Mouse (Mus musculus): ENCODE data around the gene Nap1l1. TPM values are rescaled to one million over a fixed set of nuclear protein-coding genes. Genes with fewer than 3 reads are reported as not detected.

Gene Nap1l1
- 561 and 1,050 TPM in 2 replicates for polyA plus RNA-seq (2012; rRNA removed)

DNA sequence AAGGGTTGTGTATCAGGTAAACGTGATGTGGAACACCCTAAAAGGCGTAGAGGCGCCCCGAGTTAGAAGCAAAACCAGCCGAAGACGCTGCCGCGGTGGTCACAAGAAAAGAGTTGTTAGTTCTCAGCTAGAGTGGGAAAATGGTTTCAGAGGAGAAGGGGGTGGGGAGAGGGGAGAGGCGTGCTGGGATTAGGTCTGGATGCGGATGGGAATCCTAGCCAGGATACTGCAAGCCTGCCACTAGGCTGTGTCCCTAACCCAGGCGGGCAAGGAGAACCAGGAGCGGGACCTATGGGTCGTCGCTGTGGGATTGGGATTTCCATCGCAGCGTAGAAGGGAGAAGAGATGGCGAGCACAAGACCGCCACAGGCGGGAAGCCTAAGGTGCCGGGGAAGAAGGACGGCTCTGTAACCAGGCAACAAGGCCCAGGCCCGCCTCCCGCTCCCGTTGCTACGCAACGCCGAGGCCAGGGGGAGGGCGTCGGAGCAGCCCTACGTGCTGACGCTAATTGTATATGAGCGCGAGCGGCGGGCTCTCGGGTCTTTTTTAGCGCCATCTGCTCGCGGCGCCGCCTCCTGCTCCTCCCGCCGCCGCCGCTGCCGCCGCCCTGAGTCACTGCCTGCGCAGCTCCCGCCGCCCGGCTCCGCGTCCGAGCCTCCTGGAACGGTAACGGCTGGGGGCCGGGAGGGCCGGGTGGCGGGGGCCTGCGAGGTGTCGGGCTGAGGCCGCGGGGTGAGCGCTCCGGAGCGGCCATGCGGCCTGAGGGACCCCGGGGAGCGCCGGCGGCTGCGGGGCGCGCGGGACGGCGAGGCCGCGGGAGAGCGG lies at the start of gene Nap1l1:
Nap1l1 (plus strand) TSS at position 538 of the 825 bp plus-strand sequence.

DNA sequence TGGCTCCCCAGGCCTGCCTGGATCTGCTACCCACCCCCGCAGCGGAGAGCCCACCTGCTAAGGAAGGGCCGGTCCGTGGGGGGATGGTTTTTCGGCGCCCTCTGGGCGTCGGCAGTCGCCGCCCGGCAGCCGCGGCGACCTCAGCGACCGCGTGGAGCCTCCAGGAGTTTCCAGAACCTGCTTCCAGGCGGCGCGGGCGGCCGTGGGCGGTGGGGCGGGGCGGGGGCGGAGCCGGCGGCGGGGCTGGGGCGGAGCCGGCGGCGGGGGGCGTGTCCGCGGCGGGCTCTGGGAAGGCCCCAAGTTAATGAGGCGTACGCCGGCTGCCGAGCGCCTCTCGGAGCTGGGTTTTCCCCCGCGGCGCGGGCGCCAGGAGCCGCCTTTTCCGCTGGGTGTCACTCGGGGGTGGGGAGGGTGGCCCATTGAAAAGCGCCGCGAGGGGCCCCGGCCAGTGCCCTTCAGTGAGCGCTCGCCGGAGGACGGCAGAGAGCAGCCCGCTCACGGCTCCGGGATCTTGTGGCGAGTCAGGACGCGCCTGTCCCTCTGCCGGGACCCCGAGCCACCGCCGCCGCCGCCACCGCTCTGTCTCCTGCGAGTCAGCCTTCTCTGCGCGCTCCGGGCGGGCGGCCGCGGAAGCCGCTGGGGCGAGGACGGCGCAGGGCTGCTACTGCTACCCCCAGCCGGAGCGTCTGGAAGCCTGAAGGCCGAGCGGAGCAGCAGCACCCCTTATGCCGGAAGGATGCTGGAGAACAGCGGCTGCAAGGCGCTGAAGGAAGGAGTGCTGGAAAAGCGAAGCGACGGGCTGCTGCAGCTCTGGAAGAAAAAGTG lies 33.3 kb downstream of the Nap1l1 start, which contains the start of gene Phlda1:
Phlda1 (plus strand) TSS at position 186 of the 825 bp plus-strand sequence.

Other genes starting within 250 kb of the Nap1l1 start
- 4.1 and 7.0 TPM in 2 replicates for gene Bbs10, start 174.5 kb upstream of the Nap1l1 start, polyA plus RNA-seq (2012; rRNA removed)
- 18.1 and 21.7 TPM in 2 replicates for gene Phlda1, start 33.1 kb downstream of the Nap1l1 start, polyA plus RNA-seq (2012; rRNA removed)

All from central nervous system, embryonic 11.5 days (tissue).